Mouse (Mus musculus) adrenal gland, postnatal 36 days (tissue): ENCODE results near the gene Ptpn7. TPM values are rescaled to one million over a fixed set of nuclear protein-coding genes. Genes with fewer than 3 reads are reported as not detected.

Experiments used
- DNase-seq, 2 experiments: peaks; one replicate each; pipeline ENCODE4 v3.0.0; 2021; ENCODE audit warnings: mixed read lengths in 1 of 2
- total RNA-seq, 2 experiments: library from RNA; stranded (reverse); gene quantifications; 2 replicates each; pipeline ENCODE4 v1.2.3; 2021

Gene Ptpn7
- total RNA-seq, 2 experiments from 2014 or later = 0.63 to 1.1 TPM

- no peak for DNase-seq
Measured at GRCm38 (mm10) chr1:135158633-135159032, 26.1 kb downstream of the Ptpn7 start.

GRCm38 (mm10) chr1:135159074-135159473 is 26.6 kb downstream of the Ptpn7 start:
- DNase-seq = no peak

GRCm38 (mm10) chr1:135159556-135160123 is 27.1 kb downstream of the Ptpn7 start:
- DNase-seq = no peak

- DNase-seq = no peak
Measured at GRCm38 (mm10) chr1:135160411-135161050, 28.0 kb downstream of the Ptpn7 start.

- no peak for DNase-seq
Measured at GRCm38 (mm10) chr1:135162720-135163119, 30.2 kb downstream of the Ptpn7 start.

- DNase-seq = no peak
Measured at GRCm38 (mm10) chr1:135167435-135167834, 34.9 kb downstream of the Ptpn7 start, which contains the start of gene Gpr37l1. Gene Gpr37l1 (minus strand): TSS chr1:135167681.

GRCm38 (mm10) chr1:135168453-135169200 is 36.1 kb downstream of the Ptpn7 start:
- no peak for DNase-seq

GRCm38 (mm10) chr1:135169556-135170224 is 37.2 kb downstream of the Ptpn7 start:
- peak; percentile 68 to 79 for DNase-seq

- peak; percentile 33 to 70 for DNase-seq
Measured at GRCm38 (mm10) chr1:135170299-135170698, 37.8 kb downstream of the Ptpn7 start.

GRCm38 (mm10) chr1:135171202-135171601 is 38.7 kb downstream of the Ptpn7 start:
- no peak for DNase-seq

GRCm38 (mm10) chr1:135171984-135172383 is 39.5 kb downstream of the Ptpn7 start:
- DNase-seq = peak; percentile 52 to 78

GRCm38 (mm10) chr1:135173311-135173710 is 40.8 kb downstream of the Ptpn7 start:
- no peak for DNase-seq

GRCm38 (mm10) chr1:135175176-135175575 is 42.7 kb downstream of the Ptpn7 start:
- DNase-seq = no peak

GRCm38 (mm10) chr1:135177724-135178123 is 45.2 kb downstream of the Ptpn7 start:
- no peak for DNase-seq

- no peak for DNase-seq
Measured at GRCm38 (mm10) chr1:135178863-135179262, 46.4 kb downstream of the Ptpn7 start.

- DNase-seq = no peak
Measured at GRCm38 (mm10) chr1:135180830-135181229, 48.3 kb downstream of the Ptpn7 start.

GRCm38 (mm10) chr1:135181275-135181674 is 48.8 kb downstream of the Ptpn7 start:
- DNase-seq = no peak

- peak; percentile 71 to 76 for DNase-seq
Measured at GRCm38 (mm10) chr1:135181880-135182623, 49.6 kb downstream of the Ptpn7 start.

GRCm38 (mm10) chr1:135182975-135183374 is 50.5 kb downstream of the Ptpn7 start:
- DNase-seq = no peak

GRCm38 (mm10) chr1:135183448-135183847 is 50.9 kb downstream of the Ptpn7 start:
- peak; percentile 71 to 74 for DNase-seq

- DNase-seq = no peak
Measured at GRCm38 (mm10) chr1:135183941-135184570, 51.6 kb downstream of the Ptpn7 start.
